Mouse (Mus musculus) liver, adult 2 months (tissue): ENCODE data around the gene Gm45140. TPM values are rescaled to one million over a fixed set of nuclear protein-coding genes. Genes with fewer than 3 reads are reported as not detected.
A peak's percentile ranks its signal among the peaks of the same experiment; 100 is the strongest.
"Not testable (repeated sequence)": the region's sequence is repeated elsewhere in the genome, so short reads cannot be mapped to it uniquely, and the experiment has no call there.

ENCODE experiments used
- DNase-seq: peaks from one replicate; pipeline ENCODE4 v3.0.0-alpha.2; 2011; ENCODE audit warnings: low read depth, low spot score; ENCODE audit errors: extremely low read depth
- H3K27ac ChIP-seq: fragments of 200-500 bp; replicated peaks from 2 replicates; pipeline ENCODE4 v1.5.1; 2012; ENCODE audit warnings: low read depth, mild to moderate bottlenecking, control low read depth, inconsistent platforms, low read length; ENCODE audit not compliant: insufficient read depth
- H3K27me3 ChIP-seq: fragments of 200-500 bp; 2 replicates; pipeline ENCODE4 v1.6.1; 2012; ENCODE audit warnings: mild to moderate bottlenecking, moderate library complexity, low read length, inconsistent platforms; ENCODE audit not compliant: control insufficient read depth, insufficient read depth
- H3K36me3 ChIP-seq: fragments of 200-500 bp; 2 replicates; pipeline ENCODE4 v1.6.1; 2012; ENCODE audit warnings: low read length, inconsistent platforms; ENCODE audit not compliant: control insufficient read depth, insufficient read depth
- H3K4me1 ChIP-seq: fragments of 200-500 bp; 2 replicates; pipeline ENCODE4 v1.6.1; 2011; ENCODE audit warnings: low read length; ENCODE audit not compliant: control insufficient read depth, insufficient read depth
- H3K4me3 ChIP-seq: fragments of 200-500 bp; 2 replicates; pipeline ENCODE4 v1.5.1; 2011; ENCODE audit warnings: low read depth, mild to moderate bottlenecking, control low read depth, low read length, moderate library complexity; ENCODE audit not compliant: insufficient read depth
- H3K79me2 ChIP-seq: fragments of 200-500 bp; 2 replicates; pipeline ENCODE4 v1.6.1; 2012; ENCODE audit warnings: inconsistent platforms, mild to moderate bottlenecking, low read length, moderate library complexity; ENCODE audit not compliant: control insufficient read depth, insufficient read depth
- H3K9ac ChIP-seq: fragments of 200-500 bp; 2 replicates; pipeline ENCODE4 v1.6.1; 2012; ENCODE audit warnings: low read depth, mild to moderate bottlenecking, control low read depth, inconsistent platforms, low read length
- CTCF ChIP-seq: fragments of 200-500 bp; IDR thresholded peaks from 2 replicates; pipeline ENCODE4 v1.5.1; 2011; ENCODE audit warnings: low read depth, low read length, control low read depth
- POLR2A ChIP-seq: fragments of 200-500 bp; IDR thresholded peaks from 2 replicates; pipeline ENCODE4 v1.6.1; 2011; ENCODE audit warnings: low read length, control low read depth; ENCODE audit not compliant: insufficient read depth; ENCODE audit errors: extremely low read depth
- WGBS: fragments of 180-500 bp; shearing (Covaris S2); methylation state at CpG from one replicate; pipeline ENCODE4 v1.1.7; 2018; 5-methylcytosine and 5-hydroxymethylcytosine counted together
- polyA plus RNA-seq: library from polyadenylated mRNA; depleted of rRNA; stranded (reverse); fragments of >200 nt; gene quantifications from 2 replicates; pipeline ENCODE4 v1.2.3, GENCODE M21; 2012
- total RNA-seq: library from RNA; depleted of rRNA; stranded (reverse); fragments of >200 nt; gene quantifications from 2 replicates; pipeline ENCODE4 v1.2.3, GENCODE M21; 2014

Gene Gm45140
- total and polyA plus RNA-seq, 2 experiments, result 0.98 to 1.0 TPM

- no peaks in the 10 kb centered on the region for H3K27me3 ChIP-seq
- 80% methylated on average over 1 of the region's 1 CpGs for WGBS
- no peak overlapping the region for H3K9ac ChIP-seq
- H3K27ac ChIP-seq, result no peak overlapping the region
- TF ChIP-seq CTCF (no peak), POLR2A (no peak)
- H3K36me3 ChIP-seq, result no peaks in the 10 kb centered on the region
- H3K4me1 ChIP-seq, result no peaks in the 10 kb centered on the region
- DNase-seq, result no peak
- no peaks in the 10 kb centered on the region for H3K79me2 ChIP-seq
- H3K4me3 ChIP-seq, result no peak overlapping the region
Measured at GRCm38 (mm10) chr6:87776663-87777062, 58.9 kb downstream of the Gm45140 start.

- Histone ChIP-seq H3K9ac (no peak overlapping the region), H3K27ac (no peak overlapping the region)
- no peak for DNase-seq
Measured at GRCm38 (mm10) chr6:87775588-87776245, 59.9 kb downstream of the Gm45140 start.

GRCm38 (mm10) chr6:87774909-87775308 is 60.7 kb downstream of the Gm45140 start:
- 86% methylated on average over 9 of the region's 9 CpGs for WGBS
- DNase-seq, result no peak

More at GRCm38 (mm10) chr6:87775588-87776245, 59.9 kb downstream of the Gm45140 start:
- no peaks in the 10 kb centered on the region for H3K36me3 ChIP-seq
- H3K79me2 ChIP-seq, result no peaks in the 10 kb centered on the region
- 72% methylated on average over 3 of the region's 3 CpGs for WGBS
- H3K4me1 ChIP-seq, result no peaks in the 10 kb centered on the region
- no peak overlapping the region for H3K4me3 ChIP-seq
- TF ChIP-seq CTCF (no peak), POLR2A (no peak)
- no peaks in the 10 kb centered on the region for H3K27me3 ChIP-seq

GRCm38 (mm10) chr6:87774466-87774865 is 61.1 kb downstream of the Gm45140 start:
- Histone ChIP-seq H3K9ac (no peak overlapping the region), H3K36me3 (no peaks in the 10 kb centered on the region), H3K4me1 (no peaks in the 10 kb centered on the region), H3K27me3 (no peaks in the 10 kb centered on the region), H3K4me3 (no peak overlapping the region), H3K79me2 (no peaks in the 10 kb centered on the region), H3K27ac (no peak overlapping the region)
- no peak for TF ChIP-seq CTCF
- TF ChIP-seq POLR2A, result no peak
- 33% methylated on average over 1 of the region's 1 CpGs for WGBS
- no peak for DNase-seq

More at GRCm38 (mm10) chr6:87774909-87775308, 60.7 kb downstream of the Gm45140 start:
- H3K27ac ChIP-seq, result no peak overlapping the region
- H3K4me3 ChIP-seq, result no peak overlapping the region
- TF ChIP-seq CTCF (no peak), POLR2A (no peak)
- no peak overlapping the region for H3K9ac ChIP-seq
- no peaks in the 10 kb centered on the region for H3K27me3 ChIP-seq
- H3K36me3 ChIP-seq, result no peaks in the 10 kb centered on the region
- no peaks in the 10 kb centered on the region for H3K4me1 ChIP-seq
- no peaks in the 10 kb centered on the region for H3K79me2 ChIP-seq

GRCm38 (mm10) chr6:87770626-87771025 is 65.0 kb downstream of the Gm45140 start:
- Histone ChIP-seq H3K27ac (no peak overlapping the region), H3K4me3 (no peak overlapping the region), H3K27me3 (no peaks in the 10 kb centered on the region), H3K9ac (no peak overlapping the region), H3K36me3 (no peaks in the 10 kb centered on the region), H3K4me1 (no peaks in the 10 kb centered on the region), H3K79me2 (no peaks in the 10 kb centered on the region)
- 49% methylated on average over 8 of the region's 8 CpGs for WGBS
- DNase-seq, result no peak
- no peak for TF ChIP-seq POLR2A
- TF ChIP-seq CTCF, result peak; percentile 41

- not testable (repeated sequence) for H3K4me3 ChIP-seq, H3K79me2 ChIP-seq, H3K27ac ChIP-seq, H3K36me3 ChIP-seq, H3K9ac ChIP-seq, H3K27me3 ChIP-seq, DNase-seq, H3K4me1 ChIP-seq
- 96% methylated on average over 2 of the region's 2 CpGs for WGBS
Measured at GRCm38 (mm10) chr6:87764296-87764695, 71.3 kb downstream of the Gm45140 start.
